Comparison of ENCODE assay signal across 7 mouse cellular contexts in the genomic region with DNA sequence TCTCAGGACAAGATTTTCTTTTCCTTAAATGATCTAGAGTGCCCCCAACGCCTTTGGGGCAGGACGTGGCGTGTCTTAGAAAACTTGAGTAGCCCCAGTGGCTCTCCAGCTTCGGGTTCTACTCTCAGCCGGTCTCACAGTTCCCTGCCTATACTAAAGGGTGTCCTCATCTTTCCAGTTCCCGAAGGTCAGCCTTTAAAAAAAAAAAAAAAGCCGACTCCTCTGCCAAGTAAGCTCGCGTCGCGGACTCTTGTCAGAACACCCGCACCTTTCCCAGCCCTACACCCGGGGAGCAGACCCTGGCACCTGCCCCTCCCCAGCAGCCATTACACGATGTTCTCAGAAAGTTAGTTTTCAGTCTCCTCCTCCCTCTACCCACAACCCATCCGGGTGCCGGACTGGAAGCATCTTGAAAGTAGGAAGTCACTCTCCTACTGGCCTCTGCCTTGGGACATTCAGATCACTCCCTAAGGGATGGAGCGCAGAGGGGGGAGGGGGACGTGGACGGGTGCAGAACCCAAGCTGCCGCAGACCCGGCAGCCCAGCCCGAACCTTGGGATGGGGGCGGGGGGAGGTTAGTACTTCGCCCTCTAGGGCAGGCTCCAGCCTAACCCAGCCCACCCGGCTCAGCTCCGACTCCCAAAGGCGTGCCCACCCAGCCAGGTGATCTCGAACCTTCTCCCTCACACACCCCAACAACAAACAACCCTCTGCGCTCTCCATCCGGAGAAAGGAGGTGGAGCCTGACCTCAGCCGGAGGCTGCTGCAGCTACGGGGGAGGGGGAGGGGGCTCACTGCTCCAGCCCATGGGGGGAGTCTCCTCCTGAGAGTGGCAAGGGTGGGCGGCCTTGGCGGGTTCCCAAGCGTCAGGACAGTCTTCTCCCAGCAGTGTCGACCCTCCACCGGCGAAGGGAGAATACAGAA. TPM values are rescaled to one million over a fixed set of nuclear protein-coding genes. Genes with fewer than 3 reads are reported as not detected.
DNase-seq lines count a peak whose midpoint lies in the region; ATAC-seq and TF ChIP-seq lines count a peak whose summit lies in the region.

No protein-coding gene starts in this region.

- no peak for TF ChIP-seq EP300 in ES-Bruce4 (IDR thresholded peaks at IDR 0.05; ENCODE audit: insufficient read depth, low read depth, low read length)

- ATAC-seq in activated CD4-positive, CD25-positive, alpha-beta regulatory T cell, adult 4 months = peak; percentile 55
- ATAC-seq in limb, embryonic 11.5 days (ENCODE audit: insufficient number of reproducible peaks, low FRiP score, low TSS enrichment, low read depth) = peak; percentile 22; the same call in 1 of the 2 replicates
- 0 out of 2 replicates have a peak, but pooled peaks have one; percentile 2 for ATAC-seq in midbrain, embryonic 11.5 days (ENCODE audit: low FRiP score)

- H3K36me3 ChIP-seq in ES-Bruce4 (ENCODE audit: control insufficient read depth, insufficient read depth, low read length, poor library complexity, severe bottlenecking) = no peaks in the 10 kb centered on the region
- no peaks in the 10 kb centered on the region for H3K36me3 ChIP-seq in limb, embryonic 11.5 days (ENCODE audit: control insufficient read depth, insufficient read depth, low read length)
- H3K36me3 ChIP-seq in midbrain, embryonic 11.5 days (ENCODE audit: control insufficient read depth, insufficient read depth, low read length) = no peaks in the 10 kb centered on the region
- H3K36me3 ChIP-seq in thymus, adult 2 months (ENCODE audit: control insufficient read depth, insufficient read depth, low read length) = no peaks in the 10 kb centered on the region

- H3K27me3 ChIP-seq in ES-Bruce4 (ENCODE audit: control insufficient read depth, insufficient read depth, low read length, poor library complexity, severe bottlenecking) = peaks cover 12% of the 10 kb centered on the region; the same call in 1 of the 2 replicates
- peaks cover 60% of the 10 kb centered on the region for H3K27me3 ChIP-seq in limb, embryonic 11.5 days (ENCODE audit: control insufficient read depth, insufficient read depth, low read length)
- H3K27me3 ChIP-seq in midbrain, embryonic 11.5 days (ENCODE audit: control insufficient read depth, insufficient read depth, low read length) = peaks cover 59% of the 10 kb centered on the region
- H3K27me3 ChIP-seq in thymus, adult 2 months (ENCODE audit: control insufficient read depth, insufficient read depth, low read length) = peaks cover 23% of the 10 kb centered on the region; the same call in 1 of the 2 replicates

- DNase-seq in embryo, embryonic 9.5 days (ENCODE audit: extremely low spot score) = peak; percentile 48
- peak; percentile 54 for DNase-seq in heart, postnatal 10 days
- DNase-seq in limb, embryonic 11.5 days (ENCODE audit: low spot score) = peak; percentile 57
- peak; percentile 92 for DNase-seq in midbrain, embryonic 11.5 days (ENCODE audit: low spot score, missing footprints)
- DNase-seq in thymus, adult 2 months = peak; percentile 73

- no peaks in the 10 kb centered on the region for H3K9me3 ChIP-seq in ES-Bruce4 (replicated peaks; ENCODE audit: control insufficient read depth, insufficient read depth, low read length, poor library complexity, severe bottlenecking)
- no peaks in the 10 kb centered on the region for H3K9me3 ChIP-seq in limb, embryonic 11.5 days (ENCODE audit: control insufficient read depth, low read length)
- no peaks in the 10 kb centered on the region for H3K9me3 ChIP-seq in midbrain, embryonic 11.5 days (ENCODE audit: control insufficient read depth, low read length)

- intact Hi-C loops in heart, postnatal 10 days (cut with DNase I) = no loop called here

- no peak overlapping the region for H3K27ac ChIP-seq in ES-Bruce4 (ENCODE audit: insufficient read depth, low read length)
- H3K27ac ChIP-seq in limb, embryonic 11.5 days (replicated peaks; ENCODE audit: low read depth, low read length) = no peak overlapping the region
- H3K27ac ChIP-seq in midbrain, embryonic 11.5 days (ENCODE audit: low read depth, low read length) = no peak overlapping the region
- no peak overlapping the region for H3K27ac ChIP-seq in thymus, adult 2 months (ENCODE audit: control insufficient read depth, insufficient read depth, low read length)

- no peak for TF ChIP-seq CTCF in ES-Bruce4 (IDR thresholded peaks at IDR 0.05; ENCODE audit: low read depth, low read length)
- no peak for TF ChIP-seq CTCF in thymus, adult 2 months (IDR thresholded peaks at IDR 0.05; ENCODE audit: borderline replicate concordance, control insufficient read depth, extremely low read depth, insufficient read depth, low read length, poor library complexity)

- peak overlapping the region; percentile 82 for H3K4me2 ChIP-seq in limb, embryonic 11.5 days (ENCODE audit: low read depth, severe bottlenecking)
- peak overlapping the region; percentile 63 for H3K4me2 ChIP-seq in midbrain, embryonic 11.5 days

- H3K4me1 ChIP-seq in ES-Bruce4 (ENCODE audit: control insufficient read depth, insufficient read depth, low read length) = no peaks in the 10 kb centered on the region
- H3K4me1 ChIP-seq in limb, embryonic 11.5 days (ENCODE audit: control insufficient read depth, insufficient read depth, low read length) = peaks cover 31% of the 10 kb centered on the region
- peaks cover 29% of the 10 kb centered on the region for H3K4me1 ChIP-seq in midbrain, embryonic 11.5 days (ENCODE audit: control insufficient read depth, insufficient read depth, low read length)
- H3K4me1 ChIP-seq in thymus, adult 2 months (replicated peaks; ENCODE audit: control insufficient read depth, insufficient read depth, low read length) = peaks cover 31% of the 10 kb centered on the region

- TF ChIP-seq POLR2A in ES-Bruce4 (IDR thresholded peaks at IDR 0.05; ENCODE audit: insufficient read depth, low read length) = no peak
- TF ChIP-seq POLR2A in thymus, adult 2 months (IDR thresholded peaks at IDR 0.05; ENCODE audit: control insufficient read depth, extremely low read depth, insufficient read depth, low read length, poor library complexity) = no peak

- peak overlapping the region; percentile 73 for H3K4me3 ChIP-seq in ES-Bruce4 (ENCODE audit: low read depth, low read length)
- peak overlapping the region; percentile 45 for H3K4me3 ChIP-seq in limb, embryonic 11.5 days (ENCODE audit: low read depth, low read length)
- H3K4me3 ChIP-seq in midbrain, embryonic 11.5 days (ENCODE audit: low read depth, low read length) = peak overlapping the region; percentile 35
- peak overlapping the region; percentile 62 for H3K4me3 ChIP-seq in thymus, adult 2 months (ENCODE audit: control insufficient read depth, insufficient read depth, low read length)

- H3K9ac ChIP-seq in ES-Bruce4 (ENCODE audit: low read depth, poor library complexity, severe bottlenecking) = peak overlapping the region; percentile 30
- H3K9ac ChIP-seq in limb, embryonic 11.5 days (ENCODE audit: low read length) = peak overlapping the region; percentile 47
- H3K9ac ChIP-seq in midbrain, embryonic 11.5 days (ENCODE audit: low read length) = peak overlapping the region; percentile 38

- 1% methylated on average over 38 of the region's 38 CpGs for WGBS in limb, embryonic 11.5 days
- whole genome bisulfite sequencing in midbrain, embryonic 11.5 days = under 1% methylated on average over 36 of the region's 38 CpGs
- WGBS in thymus, adult 2 months = 5% methylated on average over 38 of the region's 38 CpGs

RNA-seq across cellular contexts. Expression of gene Bahd1, which starts 3.9 kb away (rescaled TPM):
- polyA plus RNA-seq in ES-Bruce4 (2011; ENCODE audit: insufficient read depth, insufficient read length, low read depth, missing spikeins) = 12.2 and 14.1 TPM in 2 replicates
- polyA plus RNA-seq in activated CD4-positive, CD25-positive, alpha-beta regulatory T cell, adult 4 months (2017; shearing (Covaris generic)) = 1 to 10 TPM; 3.6 TPM
- 10 to 100 TPM; 13.4 to 18.4 TPM for total RNA-seq in heart, postnatal 10 days (2021)
- 0.84 and 0.91 TPM in 2 replicates for polyA plus RNA-seq in limb, embryonic 11.5 days (2014; fragmentation: Nextera tagmentation; extraction: Ambion mirVana)
- 1.4 and 1.5 TPM in 2 replicates for polyA plus RNA-seq in midbrain, embryonic 11.5 days (2014; fragmentation: Nextera tagmentation; extraction: Ambion mirVana)
- polyA plus RNA-seq in thymus, adult 2 months (2012; rRNA removed) = 38.7 and 40.0 TPM in 2 replicates

RNA-seq across cellular contexts. Expression of gene Chst14, which starts 30.0 kb away (rescaled TPM):
- polyA plus RNA-seq in ES-Bruce4 (2011; ENCODE audit: insufficient read depth, insufficient read length, low read depth, missing spikeins) = 9.3 and 10.3 TPM in 2 replicates
- polyA plus RNA-seq in activated CD4-positive, CD25-positive, alpha-beta regulatory T cell, adult 4 months (2017; shearing (Covaris generic)) = 1 to 10 TPM; 1.3 to 1.5 TPM
- total RNA-seq in heart, postnatal 10 days (2021) = 10 to 100 TPM; 14.1 to 14.5 TPM
- 34.9 and 35.5 TPM in 2 replicates for polyA plus RNA-seq in limb, embryonic 11.5 days (2014; fragmentation: Nextera tagmentation; extraction: Ambion mirVana)
- polyA plus RNA-seq in midbrain, embryonic 11.5 days (2014; fragmentation: Nextera tagmentation; extraction: Ambion mirVana) = 17.3 and 19.2 TPM in 2 replicates
- 9.0 and 10.3 TPM in 2 replicates for polyA plus RNA-seq in thymus, adult 2 months (2012; rRNA removed)

RNA-seq across cellular contexts. Expression of gene Ivd, which starts 34.5 kb away (rescaled TPM):
- polyA plus RNA-seq in ES-Bruce4 (2011; ENCODE audit: insufficient read depth, insufficient read length, low read depth, missing spikeins) = 28.7 and 30.3 TPM in 2 replicates
- polyA plus RNA-seq in activated CD4-positive, CD25-positive, alpha-beta regulatory T cell, adult 4 months (2017; shearing (Covaris generic)) = 10 to 100 TPM; 37.3 to 58.1 TPM
- 10 to 100 TPM; 96.3 to 98.2 TPM for total RNA-seq in heart, postnatal 10 days (2021)
- polyA plus RNA-seq in limb, embryonic 11.5 days (2014; fragmentation: Nextera tagmentation; extraction: Ambion mirVana) = 75.1 and 75.4 TPM in 2 replicates
- polyA plus RNA-seq in midbrain, embryonic 11.5 days (2014; fragmentation: Nextera tagmentation; extraction: Ambion mirVana) = 40.5 and 44.4 TPM in 2 replicates
- 48.3 and 50.6 TPM in 2 replicates for polyA plus RNA-seq in thymus, adult 2 months (2012; rRNA removed)

Comparison
In these comparisons a context has a peak if more than half of its experiments do, and no peak if none do; other contexts are left out.
1. ATAC-seq: peak in every context shown above with its lines; median percentile 55 in activated CD4-positive, CD25-positive, alpha-beta regulatory T cell, adult 4 months; 22 in limb, embryonic 11.5 days; 2 in midbrain, embryonic 11.5 days.